Comparison of ENCODE assay signal across 25 mouse cellular contexts in genomic region chr17:69320496-69320895, GRCm38 (mm10).
"Had no signal": no experiment of that assay in that cellular context is flagged by ENCODE, and none has a peak within 500 bp of the region (broad histone marks: within the 10 kb centered on the region; RNA-seq: fewer than 3 reads in every experiment).

No protein-coding gene starts in this region.

- H3K9me3 ChIP-seq: intestine, embryonic 15.5 days; kidney, embryonic 15.5 days; limb, embryonic 12.5 days; limb, embryonic 15.5 days; lung, embryonic 15.5 days; midbrain, embryonic 12.5 days; midbrain, embryonic 15.5 days; neural tube, embryonic 13.5 days had no signal

- DNase-seq: kidney, adult 11 months; kidney, adult 8-10 months; kidney, postnatal 14 days; kidney, postnatal 4 days; layer of hippocampus, postnatal 36 days; left cerebral cortex, postnatal 4 days; lung, adult 18-20 months; lung, postnatal 10 days; lung, postnatal 36 days; retina, postnatal 1 day; right cerebral cortex, postnatal 25 days; spleen, adult 18-20 months; thymus, adult 18-20 months; thymus, postnatal 36 days had no signal

- H3K4me1 ChIP-seq: intestine, embryonic 15.5 days; kidney, embryonic 15.5 days; limb, embryonic 12.5 days; limb, embryonic 15.5 days; lung, embryonic 15.5 days; midbrain, embryonic 12.5 days; midbrain, embryonic 15.5 days; neural tube, embryonic 13.5 days had no signal

- H3K27ac ChIP-seq: intestine, embryonic 15.5 days; kidney, embryonic 15.5 days; left cerebral cortex, adult 2 months; limb, embryonic 12.5 days; limb, embryonic 15.5 days; liver, embryonic 14.5 days; lung, embryonic 15.5 days; midbrain, embryonic 12.5 days; midbrain, embryonic 15.5 days; neural tube, embryonic 13.5 days; stomach, postnatal 0 days had no signal

- H3K4me3 ChIP-seq: intestine, embryonic 15.5 days; kidney, embryonic 15.5 days; left cerebral cortex, adult 2 months; limb, embryonic 12.5 days; limb, embryonic 15.5 days; lung, embryonic 15.5 days; midbrain, embryonic 12.5 days; midbrain, embryonic 15.5 days; neural tube, embryonic 13.5 days had no signal

- H3K36me3 ChIP-seq: intestine, embryonic 15.5 days; kidney, embryonic 15.5 days; limb, embryonic 12.5 days; limb, embryonic 15.5 days; lung, embryonic 15.5 days; midbrain, embryonic 12.5 days; midbrain, embryonic 15.5 days; neural tube, embryonic 13.5 days had no signal

- H3K27me3 ChIP-seq: intestine, embryonic 15.5 days; kidney, embryonic 15.5 days; limb, embryonic 12.5 days; limb, embryonic 15.5 days; lung, embryonic 15.5 days; midbrain, embryonic 12.5 days; midbrain, embryonic 15.5 days; neural tube, embryonic 13.5 days had no signal

- H3K9ac ChIP-seq: intestine, embryonic 15.5 days; kidney, embryonic 15.5 days; limb, embryonic 12.5 days; limb, embryonic 15.5 days; liver, embryonic 14.5 days; lung, embryonic 15.5 days; midbrain, embryonic 12.5 days; midbrain, embryonic 15.5 days; neural tube, embryonic 13.5 days had no signal

- ATAC-seq: intestine, embryonic 15.5 days; midbrain, embryonic 15.5 days had no signal

- H3K4me2 ChIP-seq: intestine, embryonic 15.5 days; kidney, embryonic 15.5 days; limb, embryonic 12.5 days; limb, embryonic 15.5 days; lung, embryonic 15.5 days; midbrain, embryonic 12.5 days; midbrain, embryonic 15.5 days; neural tube, embryonic 13.5 days had no signal
